Mouse (Mus musculus): ENCODE measurements around the gene Map3k5. TPM values are rescaled to one million over a fixed set of nuclear protein-coding genes. Genes with fewer than 3 reads are reported as not detected.
"Not testable (repeated sequence)": the region's sequence is repeated elsewhere in the genome, so short reads cannot be mapped to it uniquely, and the experiment has no call there.

The Map3k5 gene
- polyA plus RNA-seq, 1 experiment from 2014 or later = 14.8 TPM

DNA sequence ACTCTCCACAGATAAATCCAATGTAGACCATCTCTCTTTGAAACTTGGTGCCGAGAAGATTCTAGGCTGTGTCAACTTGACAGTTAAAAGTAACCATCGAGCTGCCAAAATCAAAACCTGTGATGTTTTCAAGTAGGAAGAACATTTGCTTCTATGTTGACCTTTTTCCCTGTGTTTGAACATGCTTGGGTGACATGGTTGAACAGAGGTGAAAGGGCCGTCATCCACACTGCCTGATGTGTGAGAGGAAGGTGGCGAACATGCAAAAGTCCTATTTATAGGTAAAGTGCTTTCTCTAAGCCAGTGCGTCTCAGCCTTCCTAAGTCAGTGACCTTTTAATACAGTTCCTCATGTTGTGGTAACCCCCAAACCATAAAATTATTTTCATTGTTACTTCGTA, 21.5 kb downstream of the Map3k5 start:
- ChIA-PET POLR2A (no interaction called here), CTCF (interaction anchor here (1.1 to 1.5 kb wide), 2 partner anchors 11 to 18 kb away, joined by 3 read pairs; no protein-coding TSS in a partner anchor)
- no peak for TF ChIP-seq CTCF (IDR thresholded peaks at IDR 0.05)
- DNase-seq (ENCODE audit: low read depth, low spot score) (no peak), ATAC-seq (no peak)
- in situ Hi-C loops (cut with MboI; ENCODE audit: low pct_unique_long_range_greater_than_20kb) = no loop called here
- no peaks in the 10 kb centered on the region for H3K27me3 ChIP-seq

GRCm38 (mm10) chr10:19956745-19957144, 22.5 kb downstream of the Map3k5 start:
- ChIA-PET POLR2A (no interaction called here), CTCF (interaction anchor here (1.1 kb wide), 1 partner anchor 12 kb away, joined by 3 read pairs; no protein-coding TSS in a partner anchor)
- DNase-seq (ENCODE audit: low read depth, low spot score) (no peak), ATAC-seq (no peak)
- in situ Hi-C loops (cut with MboI; ENCODE audit: low pct_unique_long_range_greater_than_20kb) = no loop called here
- no peaks in the 10 kb centered on the region for H3K27me3 ChIP-seq
- TF ChIP-seq CTCF (IDR thresholded peaks at IDR 0.05) = no peak

DNA sequence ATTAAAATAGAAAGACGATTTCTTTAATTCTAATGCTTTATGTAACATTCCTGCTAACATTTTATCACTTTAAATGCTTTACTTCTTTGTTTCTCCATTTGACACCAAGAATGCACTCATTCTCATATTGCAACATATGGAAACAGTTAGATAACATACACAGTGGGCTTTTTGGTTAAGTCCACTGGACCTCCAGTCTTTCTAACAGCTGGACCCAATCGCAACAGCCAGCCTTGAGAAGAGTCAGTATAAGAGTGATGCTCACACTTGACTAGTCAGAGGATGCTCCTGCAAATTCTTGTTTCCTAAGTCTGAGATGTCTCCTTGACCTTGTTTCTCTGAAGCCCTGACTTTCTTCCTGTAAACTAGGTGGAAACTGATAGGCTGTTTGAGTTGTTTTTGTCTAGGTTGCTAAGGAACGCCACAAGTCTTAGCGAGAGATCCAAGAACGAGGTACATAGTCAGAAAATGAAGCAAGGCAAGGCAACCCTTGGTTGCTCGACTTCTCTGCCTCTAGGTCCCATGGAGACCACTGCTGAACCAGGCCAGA, 26.6 kb downstream of the Map3k5 start:
- POLR2A ChIA-PET = no interaction called here
- DNase-seq (ENCODE audit: low read depth, low spot score) = no peak
- in situ Hi-C loops (cut with MboI; ENCODE audit: low pct_unique_long_range_greater_than_20kb) = no loop called here

DNA sequence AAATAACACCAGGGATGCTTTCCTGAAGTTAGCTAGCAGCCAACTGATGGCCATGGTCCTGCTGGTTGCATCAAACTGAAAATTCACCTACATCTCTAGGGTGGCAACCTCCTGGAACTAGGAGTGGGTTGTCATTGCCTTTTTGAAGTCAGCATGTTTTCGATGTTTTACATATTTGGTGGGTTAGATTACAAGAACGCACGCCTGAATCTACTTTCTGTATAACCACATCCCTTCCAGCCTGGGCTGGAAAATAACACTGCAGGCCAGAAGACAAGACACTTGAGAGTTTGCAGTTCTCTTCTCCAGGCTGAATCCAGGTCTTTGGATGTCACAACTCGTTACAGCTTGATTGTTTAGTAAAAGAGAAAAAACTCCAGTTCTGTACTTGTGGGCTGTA, 28.5 kb downstream of the Map3k5 start:
- ChIA-PET CTCF (no interaction called here), POLR2A (no interaction called here)
- no peaks in the 10 kb centered on the region for H3K27me3 ChIP-seq
- ATAC-seq = no peak
- no peak for TF ChIP-seq CTCF (IDR thresholded peaks at IDR 0.05)
- DNase-seq (ENCODE audit: low read depth, low spot score) = no peak
- in situ Hi-C loops (cut with MboI; ENCODE audit: low pct_unique_long_range_greater_than_20kb) = no loop called here

More for the DNA sequence above, 26.6 kb downstream of the Map3k5 start:
- no peaks in the 10 kb centered on the region for H3K27me3 ChIP-seq
- ATAC-seq = no peak
- CTCF ChIA-PET = no interaction called here
- no peak for TF ChIP-seq CTCF (IDR thresholded peaks at IDR 0.05)

GRCm38 (mm10) chr10:19963206-19963605, 28.9 kb downstream of the Map3k5 start:
- ATAC-seq = no peak
- in situ Hi-C loops (cut with MboI; ENCODE audit: low pct_unique_long_range_greater_than_20kb) = no loop called here
- CTCF ChIA-PET = interaction anchor here (1.2 kb wide), 1 partner anchor 8 kb away, joined by 3 read pairs; no protein-coding TSS in a partner anchor
- no peaks in the 10 kb centered on the region for H3K27me3 ChIP-seq
- TF ChIP-seq CTCF (IDR thresholded peaks at IDR 0.05) = no peak
- DNase-seq (ENCODE audit: low read depth, low spot score) = no peak
- POLR2A ChIA-PET = no interaction called here

GRCm38 (mm10) chr10:19964105-19964504, 29.8 kb downstream of the Map3k5 start:
- no peaks in the 10 kb centered on the region for H3K27me3 ChIP-seq
- TF ChIP-seq CTCF (IDR thresholded peaks at IDR 0.05) = no peak
- in situ Hi-C loops (cut with MboI; ENCODE audit: low pct_unique_long_range_greater_than_20kb) = no loop called here
- DNase-seq (ENCODE audit: low read depth, low spot score) (no peak), ATAC-seq (no peak)
- ChIA-PET CTCF (interaction anchor here (1.2 kb wide), 1 partner anchor 9 kb away, joined by 3 read pairs; no protein-coding TSS in a partner anchor), POLR2A (interaction anchor here (0.6 kb wide), 1 partner anchor 77 kb away, joined by 3 read pairs; no protein-coding TSS in a partner anchor)

DNA sequence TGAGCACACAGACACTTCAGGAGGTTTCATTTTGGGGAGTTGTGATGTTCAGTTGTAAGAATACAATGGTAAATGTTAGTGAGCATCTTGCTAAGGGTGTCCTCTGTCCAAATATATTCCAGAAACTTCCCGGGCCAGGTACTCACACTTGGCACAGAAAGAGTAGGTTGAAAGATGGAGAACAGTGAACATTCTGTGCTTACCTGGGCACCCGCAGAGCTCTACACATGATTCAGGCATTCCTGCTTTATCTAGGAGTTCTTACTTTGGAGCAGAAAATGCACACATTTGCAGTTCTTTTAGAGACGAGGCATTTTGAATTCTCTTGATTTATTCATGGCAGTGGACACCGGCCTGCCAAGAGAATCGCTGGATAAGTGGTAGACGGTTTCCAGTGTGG, 32.3 kb downstream of the Map3k5 start:
- DNase-seq (ENCODE audit: low read depth, low spot score) = no peak
- in situ Hi-C loops (cut with MboI; ENCODE audit: low pct_unique_long_range_greater_than_20kb) = no loop called here
- no peaks in the 10 kb centered on the region for H3K27me3 ChIP-seq
- no peak for ATAC-seq
- ChIA-PET CTCF (interaction anchor here (0.9 kb wide), 1 partner anchor 12 kb away, joined by 3 read pairs; no protein-coding TSS in a partner anchor), POLR2A (no interaction called here)
- no peak for TF ChIP-seq CTCF (IDR thresholded peaks at IDR 0.05)

GRCm38 (mm10) chr10:19968445-19968844, 34.2 kb downstream of the Map3k5 start:
- H3K27me3 ChIP-seq = no peaks in the 10 kb centered on the region
- ChIA-PET POLR2A (no interaction called here), CTCF (interaction anchor here (1.3 kb wide), 1 partner anchor 23 kb away, joined by 3 read pairs; no protein-coding TSS in a partner anchor)
- DNase-seq (ENCODE audit: low read depth, low spot score) (no peak), ATAC-seq (no peak)
- no peak for TF ChIP-seq CTCF (IDR thresholded peaks at IDR 0.05)
- in situ Hi-C loops (cut with MboI; ENCODE audit: low pct_unique_long_range_greater_than_20kb) = no loop called here

DNA sequence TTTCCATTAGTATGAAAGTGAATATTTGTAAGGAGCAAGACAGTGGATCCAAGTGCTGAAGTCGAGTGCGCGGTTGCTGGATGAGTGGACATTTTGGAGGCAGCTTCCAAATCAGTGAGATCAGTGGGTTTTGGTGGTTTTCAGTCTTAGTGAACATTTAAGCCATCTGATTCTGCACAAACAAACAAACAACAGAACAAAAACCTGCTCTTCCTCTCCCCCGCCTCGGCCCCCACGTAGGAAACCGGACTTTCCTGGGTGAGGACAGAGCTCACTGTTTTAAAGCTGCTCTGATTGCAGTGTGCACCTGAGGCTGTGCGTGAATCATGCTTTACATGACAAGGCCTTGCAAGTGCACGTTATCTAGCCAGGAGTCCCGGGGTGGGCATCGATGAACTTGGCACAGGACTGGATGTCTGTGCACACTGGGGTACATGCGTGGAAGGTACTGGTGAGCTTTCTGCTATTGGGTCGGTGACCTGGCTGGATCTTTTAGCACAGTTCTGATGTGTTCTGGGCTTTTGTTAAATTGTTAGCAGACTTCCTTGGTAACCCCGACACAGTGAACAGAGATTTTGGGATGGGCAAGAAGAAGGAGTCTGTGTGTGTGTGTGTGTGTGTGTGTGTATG, 35.7 kb downstream of the Map3k5 start:
- no peaks in the 10 kb centered on the region for H3K27me3 ChIP-seq
- ChIA-PET POLR2A (no interaction called here), CTCF (no interaction called here)
- in situ Hi-C loops (cut with MboI; ENCODE audit: low pct_unique_long_range_greater_than_20kb) = no loop called here
- TF ChIP-seq CTCF (IDR thresholded peaks at IDR 0.05) = no peak
- DNase-seq (ENCODE audit: low read depth, low spot score) = no peak
- ATAC-seq = no peak

DNA sequence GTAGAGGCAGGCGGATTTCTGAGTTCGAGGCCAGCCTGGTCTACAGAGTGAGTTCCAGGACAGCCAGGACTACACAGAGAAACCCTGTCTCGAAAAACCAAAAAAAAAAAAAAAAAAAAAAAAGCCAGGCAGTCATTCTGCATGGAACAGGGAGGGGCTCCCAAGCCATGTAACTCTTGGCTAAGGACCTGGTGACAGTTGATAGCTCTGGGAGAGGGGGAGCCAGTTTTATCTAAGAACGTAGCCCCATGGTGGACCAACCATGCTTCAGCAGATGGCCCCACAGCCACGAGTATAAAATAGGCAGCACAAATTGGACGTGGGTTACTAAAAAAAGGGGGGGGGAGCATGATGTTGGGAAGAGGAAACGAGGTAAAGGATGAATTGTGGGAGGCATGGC, 37.2 kb downstream of the Map3k5 start:
- POLR2A ChIA-PET; in situ Hi-C loops (cut with MboI; ENCODE audit: low pct_unique_long_range_greater_than_20kb); ATAC-seq; H3K27me3 ChIP-seq; CTCF ChIA-PET; DNase-seq (ENCODE audit: low read depth, low spot score): not testable (repeated sequence)

DNA sequence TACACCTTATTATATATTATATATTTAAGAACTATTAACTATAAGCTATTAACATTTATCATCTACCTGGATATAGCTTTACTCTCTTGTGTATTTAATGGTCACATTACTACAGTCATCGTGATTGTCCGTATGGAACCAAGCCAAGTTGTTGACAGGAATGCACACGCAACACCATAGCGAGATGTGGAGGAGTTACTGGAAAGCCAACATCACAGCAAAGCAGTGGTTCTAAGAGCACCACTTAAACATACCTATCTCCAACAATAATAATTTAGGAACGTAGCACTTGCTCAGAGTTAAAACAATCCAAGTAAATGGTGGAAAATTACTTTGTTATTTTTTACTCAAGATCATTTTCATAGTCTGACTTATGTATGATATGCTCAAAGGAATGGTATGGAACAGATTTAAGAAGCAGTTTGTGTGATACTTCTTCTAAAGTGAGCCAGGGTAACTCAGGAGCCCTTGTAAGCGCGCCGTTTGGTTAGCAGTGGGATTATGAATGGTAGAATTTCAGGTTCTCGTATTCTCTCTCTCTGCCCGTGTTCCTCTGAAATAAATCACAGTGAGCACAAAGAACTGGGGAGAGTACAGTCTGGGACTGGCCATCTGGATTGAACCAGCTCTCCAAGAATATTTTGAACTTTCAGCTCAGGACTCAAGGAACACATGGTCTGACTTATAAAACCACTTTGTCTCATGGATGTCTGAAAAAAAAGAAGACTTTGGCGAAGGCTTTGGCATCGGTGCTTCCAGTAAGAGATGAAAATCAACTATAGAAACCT, 39.2 kb downstream of the Map3k5 start:
- POLR2A ChIA-PET = no interaction called here
- ATAC-seq = no peak
- no peaks in the 10 kb centered on the region for H3K27me3 ChIP-seq
- no peak for DNase-seq (ENCODE audit: low read depth, low spot score)
- no peak for TF ChIP-seq CTCF (IDR thresholded peaks at IDR 0.05)
- in situ Hi-C loops (cut with MboI; ENCODE audit: low pct_unique_long_range_greater_than_20kb) = no loop called here
- CTCF ChIA-PET = interaction anchor here (1.1 kb wide), 1 partner anchor 19 kb away, joined by 3 read pairs; no protein-coding TSS in a partner anchor
